Mouse (Mus musculus): Measurements from ENCODE around the gene Smarcb1. TPM values are rescaled to one million over a fixed set of nuclear protein-coding genes. Genes with fewer than 3 reads are reported as not detected.

Smarcb1 gene
- polyA plus RNA-seq, 1 experiment from 2014 or later = 294 TPM

- Histone ChIP-seq H3K4me1 (peaks cover 27% of the 10 kb centered on the region), H3K36me3 (peaks cover 39% of the 10 kb centered on the region), H3K27me3 (ENCODE audit: low read depth, poor library complexity, severe bottlenecking) (peaks cover 9% of the 10 kb centered on the region), H3K27ac (replicated peaks) (no peak overlapping the region), H3K9me3 (replicated peaks) (no peaks in the 10 kb centered on the region), H3K4me3 (no peak overlapping the region)
- WGBS = 67% methylated on average over 2 of the region's 2 CpGs
- DNase-seq (ENCODE audit: low spot score) = no peak
These were observed 2.9 kb upstream of the Smarcb1 start for GRCm38 (mm10) chr10:75924324-75924723.

GRCm38 (mm10) chr10:75921726-75922560, 526 bp upstream of the Smarcb1 start:
- Histone ChIP-seq H3K4me3 (peak overlapping the region; percentile 91), H3K36me3 (peaks cover 54% of the 10 kb centered on the region), H3K4me1 (peaks cover 38% of the 10 kb centered on the region), H3K27me3 (ENCODE audit: low read depth, poor library complexity, severe bottlenecking) (no peaks in the 10 kb centered on the region), H3K9me3 (replicated peaks) (no peaks in the 10 kb centered on the region), H3K27ac (replicated peaks) (peak overlapping the region; percentile 99)
- no peak for DNase-seq (ENCODE audit: low spot score)
- 8% methylated on average over 22 of the region's 22 CpGs for WGBS

GRCm38 (mm10) chr10:75919026-75919425, 2.4 kb downstream of the Smarcb1 start:
- Histone ChIP-seq H3K36me3 (peaks cover 62% of the 10 kb centered on the region), H3K4me3 (no peak overlapping the region), H3K27me3 (ENCODE audit: low read depth, poor library complexity, severe bottlenecking) (no peaks in the 10 kb centered on the region), H3K4me1 (peaks cover 38% of the 10 kb centered on the region), H3K9me3 (replicated peaks) (no peaks in the 10 kb centered on the region), H3K27ac (replicated peaks) (no peak overlapping the region)
- DNase-seq (ENCODE audit: low spot score) = no peak
- 92% methylated on average over 5 of the region's 5 CpGs for WGBS

- WGBS = 81% methylated on average over 8 of the region's 8 CpGs
- Histone ChIP-seq H3K9me3 (replicated peaks) (no peaks in the 10 kb centered on the region), H3K27ac (replicated peaks) (no peak overlapping the region), H3K4me1 (peaks cover 26% of the 10 kb centered on the region), H3K36me3 (peaks cover 78% of the 10 kb centered on the region), H3K4me3 (no peak overlapping the region), H3K27me3 (ENCODE audit: low read depth, poor library complexity, severe bottlenecking) (no peaks in the 10 kb centered on the region)
- no peak for DNase-seq (ENCODE audit: low spot score)
These were observed 4.6 kb downstream of the Smarcb1 start for GRCm38 (mm10) chr10:75916840-75917239.

- Histone ChIP-seq H3K36me3 (peaks cover 90% of the 10 kb centered on the region), H3K9me3 (replicated peaks) (no peaks in the 10 kb centered on the region), H3K4me3 (no peak overlapping the region), H3K27me3 (ENCODE audit: low read depth, poor library complexity, severe bottlenecking) (no peaks in the 10 kb centered on the region), H3K4me1 (peaks cover 23% of the 10 kb centered on the region), H3K27ac (replicated peaks) (no peak overlapping the region)
- DNase-seq (ENCODE audit: low spot score) = no peak
- WGBS = 93% methylated on average over 7 of the region's 7 CpGs
These were observed 5.9 kb downstream of the Smarcb1 start for GRCm38 (mm10) chr10:75915557-75915956.

- no peak overlapping the region for H3K27ac ChIP-seq (replicated peaks)
- no peaks in the 10 kb centered on the region for H3K27me3 ChIP-seq (ENCODE audit: low read depth, poor library complexity, severe bottlenecking)
- no peak overlapping the region for H3K4me3 ChIP-seq
- 81% methylated on average over 6 of the region's 6 CpGs for WGBS
- H3K4me1 ChIP-seq = 0 out of 2 replicates have a peak, but pooled peaks cover under 1% of the 10 kb centered on the region
- no peak for DNase-seq (ENCODE audit: low spot score)
- H3K36me3 ChIP-seq = peaks cover 96% of the 10 kb centered on the region
- H3K9me3 ChIP-seq (replicated peaks) = no peaks in the 10 kb centered on the region
These were observed 8.3 kb downstream of the Smarcb1 start for GRCm38 (mm10) chr10:75913013-75913589.

- Histone ChIP-seq H3K27me3 (ENCODE audit: low read depth, poor library complexity, severe bottlenecking) (no peaks in the 10 kb centered on the region), H3K36me3 (peaks cover 96% of the 10 kb centered on the region), H3K9me3 (replicated peaks) (no peaks in the 10 kb centered on the region), H3K4me3 (no peak overlapping the region), H3K4me1 (no peaks in the 10 kb centered on the region), H3K27ac (replicated peaks) (no peak overlapping the region)
- no peak for DNase-seq (ENCODE audit: low spot score)
- WGBS = 89% methylated on average over 2 of the region's 2 CpGs
These were observed 10.7 kb downstream of the Smarcb1 start for GRCm38 (mm10) chr10:75910698-75911097.

GRCm38 (mm10) chr10:75906882-75907281, 14.5 kb downstream of the Smarcb1 start:
- Histone ChIP-seq H3K4me3 (no peak overlapping the region), H3K36me3 (peaks cover 99% of the 10 kb centered on the region), H3K4me1 (no peaks in the 10 kb centered on the region), H3K9me3 (replicated peaks) (no peaks in the 10 kb centered on the region), H3K27ac (replicated peaks) (no peak overlapping the region), H3K27me3 (ENCODE audit: low read depth, poor library complexity, severe bottlenecking) (no peaks in the 10 kb centered on the region)
- WGBS = 97% methylated on average over 4 of the region's 4 CpGs
- no peak for DNase-seq (ENCODE audit: low spot score)

- no peak for DNase-seq (ENCODE audit: low spot score)
- H3K4me3 ChIP-seq = no peak overlapping the region
- H3K27me3 ChIP-seq (ENCODE audit: low read depth, poor library complexity, severe bottlenecking) = no peaks in the 10 kb centered on the region
- WGBS = 90% methylated on average over 5 of the region's 5 CpGs
- no peaks in the 10 kb centered on the region for H3K9me3 ChIP-seq (replicated peaks)
- no peak overlapping the region for H3K27ac ChIP-seq (replicated peaks)
- H3K36me3 ChIP-seq = peaks cover 99% of the 10 kb centered on the region
- no peaks in the 10 kb centered on the region for H3K4me1 ChIP-seq
These were observed 17.0 kb downstream of the Smarcb1 start for GRCm38 (mm10) chr10:75904391-75904790.

GRCm38 (mm10) chr10:75898846-75899245, 22.6 kb downstream of the Smarcb1 start:
- DNase-seq (ENCODE audit: low spot score) = no peak

GRCm38 (mm10) chr10:75898039-75898564, 23.3 kb downstream of the Smarcb1 start:
- Histone ChIP-seq H3K4me3 (no peak overlapping the region), H3K4me1 (peaks cover 10% of the 10 kb centered on the region), H3K27ac (replicated peaks) (no peak overlapping the region), H3K36me3 (peaks cover 94% of the 10 kb centered on the region), H3K9me3 (replicated peaks) (no peaks in the 10 kb centered on the region), H3K27me3 (ENCODE audit: low read depth, poor library complexity, severe bottlenecking) (no peaks in the 10 kb centered on the region)
- no peak for DNase-seq (ENCODE audit: low spot score)
- 80% methylated on average over 6 of the region's 6 CpGs for WGBS

More at GRCm38 (mm10) chr10:75898846-75899245, 22.6 kb downstream of the Smarcb1 start:
- peaks cover 100% of the 10 kb centered on the region for H3K36me3 ChIP-seq
- no peak overlapping the region for H3K27ac ChIP-seq (replicated peaks)
- H3K27me3 ChIP-seq (ENCODE audit: low read depth, poor library complexity, severe bottlenecking) = no peaks in the 10 kb centered on the region
- WGBS = 82% methylated on average over 3 of the region's 3 CpGs
- no peak overlapping the region for H3K4me3 ChIP-seq
- H3K9me3 ChIP-seq (replicated peaks) = no peaks in the 10 kb centered on the region
- H3K4me1 ChIP-seq = peaks cover 3% of the 10 kb centered on the region

GRCm38 (mm10) chr10:75897373-75897772, 24.0 kb downstream of the Smarcb1 start:
- H3K27ac ChIP-seq (replicated peaks) = no peak overlapping the region
- no peaks in the 10 kb centered on the region for H3K27me3 ChIP-seq (ENCODE audit: low read depth, poor library complexity, severe bottlenecking)
- H3K9me3 ChIP-seq (replicated peaks) = no peaks in the 10 kb centered on the region
- no peak overlapping the region for H3K4me3 ChIP-seq
- H3K36me3 ChIP-seq = peaks cover 86% of the 10 kb centered on the region
- 48% methylated on average over 6 of the region's 6 CpGs for WGBS
- peak; percentile 73 for DNase-seq (ENCODE audit: low spot score)
- H3K4me1 ChIP-seq = peaks cover 14% of the 10 kb centered on the region

GRCm38 (mm10) chr10:75896208-75896607, 25.2 kb downstream of the Smarcb1 start:
- H3K27me3 ChIP-seq (ENCODE audit: low read depth, poor library complexity, severe bottlenecking) = no peaks in the 10 kb centered on the region
- peaks cover 75% of the 10 kb centered on the region for H3K36me3 ChIP-seq
- no peak overlapping the region for H3K27ac ChIP-seq (replicated peaks)
- no peaks in the 10 kb centered on the region for H3K9me3 ChIP-seq (replicated peaks)
- H3K4me3 ChIP-seq = no peak overlapping the region
- 100% methylated on average over 1 of the region's 1 CpGs for WGBS
- DNase-seq (ENCODE audit: low spot score) = no peak
- H3K4me1 ChIP-seq = peaks cover 14% of the 10 kb centered on the region
